Mouse (Mus musculus) adrenal gland, postnatal 4 days (tissue): ENCODE results near the gene Fam160a1. TPM values are rescaled to one million over a fixed set of nuclear protein-coding genes. Genes with fewer than 3 reads are reported as not detected.

ENCODE experiments used
- DNase-seq, 2 experiments: peaks; one replicate each; pipeline ENCODE4 v3.0.0; 2021 to 2022; ENCODE audit warnings: low spot score in 2 of 2, mixed read lengths in 2 of 2
- total RNA-seq, 2 experiments: library from RNA; stranded (reverse); gene quantifications; 2 replicates each; pipeline ENCODE4 v1.2.3; 2021

Gene Fam160a1
- total RNA-seq, 2 experiments from 2014 or later, result 9.1 to 9.3 TPM

DNA sequence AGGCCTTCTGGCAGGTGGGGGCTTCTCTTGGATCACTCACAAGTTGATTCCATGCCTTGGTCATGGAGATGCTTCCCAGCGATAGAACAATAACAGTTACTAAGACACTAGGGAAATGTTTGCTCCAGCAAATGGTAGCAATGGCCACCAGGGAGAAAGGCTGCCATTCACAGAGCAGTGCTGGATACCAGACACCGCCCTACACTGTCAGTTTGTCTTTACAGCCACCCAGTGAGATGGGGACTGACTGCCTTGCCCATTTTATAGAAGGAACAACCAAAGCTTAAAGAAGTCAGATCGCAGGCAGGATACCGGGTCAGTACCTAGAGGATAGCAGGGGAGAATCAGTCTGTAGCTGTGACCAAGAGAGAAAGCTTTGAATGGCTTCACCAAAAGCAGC is 59.7 kb downstream of the Fam160a1 start:
- no peak for DNase-seq

DNA sequence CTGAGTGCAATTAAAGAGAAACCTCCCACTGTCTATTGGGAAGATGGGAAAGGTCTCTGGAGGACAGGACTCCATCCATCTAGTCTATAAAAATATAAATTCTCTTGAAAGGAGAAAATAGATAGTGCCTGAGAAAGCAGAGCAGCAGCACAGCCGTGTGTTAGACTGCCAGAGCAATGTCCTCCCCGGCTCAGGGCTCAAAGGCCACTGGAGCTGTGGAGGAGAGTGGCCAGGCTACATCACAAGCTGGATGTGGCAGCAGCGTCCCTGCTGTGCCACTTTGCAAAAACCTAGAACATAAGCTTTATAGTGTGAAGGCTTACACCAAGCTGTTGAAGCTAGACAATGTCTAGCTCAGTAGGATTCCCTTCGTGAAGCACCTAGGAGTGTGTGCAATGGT is 67.7 kb downstream of the Fam160a1 start:
- DNase-seq, result no peak

- DNase-seq, result no peak
Observed at GRCm38 (mm10) chr3:85748863-85749262, 68.2 kb downstream of the Fam160a1 start.

DNA sequence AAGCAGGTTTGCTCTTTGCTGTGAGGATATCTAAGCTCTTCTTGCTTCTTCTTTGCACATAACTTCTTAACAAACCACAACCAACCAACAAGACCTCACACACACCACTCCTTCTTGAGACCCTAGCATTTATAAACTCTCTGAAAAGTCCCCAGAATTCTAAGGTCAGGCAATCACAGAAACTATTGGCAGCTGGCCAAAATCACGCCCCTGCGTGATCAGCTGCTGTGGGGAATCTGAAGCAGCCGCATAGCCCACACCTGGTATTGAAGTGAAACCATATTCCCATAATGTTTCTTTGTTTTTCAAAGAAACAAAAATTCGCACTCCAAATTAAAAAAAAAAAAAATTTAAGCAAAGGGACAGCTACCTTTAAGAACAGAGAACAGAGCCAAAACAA is 71.0 kb downstream of the Fam160a1 start:
- DNase-seq, result no peak

DNA sequence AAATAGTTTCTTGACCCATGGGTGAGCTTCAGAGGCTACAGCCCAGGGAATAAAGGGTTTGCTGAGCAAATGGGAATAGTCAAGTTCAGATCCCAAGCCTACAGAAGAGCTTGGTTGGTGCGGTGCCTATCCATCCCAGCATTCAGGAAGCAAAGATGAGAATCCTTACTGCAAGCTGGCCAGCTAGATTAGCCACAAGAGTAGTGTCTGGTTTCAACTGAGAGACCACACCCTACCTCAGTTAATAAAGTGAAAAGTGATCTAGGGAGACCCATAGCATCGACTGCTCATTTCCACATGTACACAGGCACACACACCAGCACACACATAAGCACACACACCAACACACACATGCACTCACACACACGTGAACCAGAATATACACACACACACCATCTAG is 75.3 kb downstream of the Fam160a1 start:
- DNase-seq, result no peak

- DNase-seq, result no peak
Observed at GRCm38 (mm10) chr3:85738591-85738990, 78.5 kb downstream of the Fam160a1 start.

GRCm38 (mm10) chr3:85733939-85734729 is 83.0 kb downstream of the Fam160a1 start:
- no peak for DNase-seq

- no peak for DNase-seq
Observed at GRCm38 (mm10) chr3:85727171-85727570, 89.9 kb downstream of the Fam160a1 start.

DNA sequence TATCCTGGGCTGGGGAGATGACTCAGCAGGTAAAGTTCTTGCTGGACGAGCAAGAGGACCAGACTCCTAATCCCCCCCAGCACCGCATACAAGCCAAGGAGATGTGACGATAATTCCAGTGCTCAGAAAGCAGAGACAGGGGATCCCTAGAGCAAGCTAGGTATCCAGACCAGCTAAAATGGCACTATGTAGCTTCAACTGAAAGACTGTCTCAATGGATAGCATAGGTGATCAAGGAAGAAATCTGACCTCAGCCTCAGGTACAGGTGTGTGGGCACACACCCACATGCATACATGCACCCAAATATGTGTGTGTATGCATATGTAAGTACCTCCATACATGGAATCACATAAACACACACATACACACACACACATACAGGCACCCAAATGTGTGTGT is 91.1 kb downstream of the Fam160a1 start:
- no peak for DNase-seq

- no peak for DNase-seq
Observed at GRCm38 (mm10) chr3:85725110-85725509, 92.0 kb downstream of the Fam160a1 start.

DNA sequence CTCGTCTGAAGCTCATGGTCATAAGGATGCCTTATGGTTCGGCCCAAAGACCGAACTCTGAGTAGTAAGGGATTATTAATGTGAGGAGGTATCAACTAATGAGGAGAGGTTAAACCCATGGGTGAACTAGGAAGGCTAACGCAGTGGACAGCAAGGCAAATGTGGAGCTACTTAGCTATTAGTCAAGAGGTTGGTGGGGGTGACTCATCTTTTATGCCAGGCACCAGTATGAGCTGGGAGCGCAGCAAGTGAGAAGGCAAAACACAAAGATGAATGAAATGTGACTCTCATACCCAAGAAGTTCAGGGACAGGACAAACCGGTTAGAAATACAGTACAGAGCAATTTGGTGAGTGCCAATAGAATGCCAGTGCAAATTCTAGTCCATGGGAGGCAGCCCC is 94.5 kb downstream of the Fam160a1 start:
- no peak for DNase-seq

- DNase-seq, result no peak
Observed at GRCm38 (mm10) chr3:85715764-85716297, 101.3 kb downstream of the Fam160a1 start.

DNA sequence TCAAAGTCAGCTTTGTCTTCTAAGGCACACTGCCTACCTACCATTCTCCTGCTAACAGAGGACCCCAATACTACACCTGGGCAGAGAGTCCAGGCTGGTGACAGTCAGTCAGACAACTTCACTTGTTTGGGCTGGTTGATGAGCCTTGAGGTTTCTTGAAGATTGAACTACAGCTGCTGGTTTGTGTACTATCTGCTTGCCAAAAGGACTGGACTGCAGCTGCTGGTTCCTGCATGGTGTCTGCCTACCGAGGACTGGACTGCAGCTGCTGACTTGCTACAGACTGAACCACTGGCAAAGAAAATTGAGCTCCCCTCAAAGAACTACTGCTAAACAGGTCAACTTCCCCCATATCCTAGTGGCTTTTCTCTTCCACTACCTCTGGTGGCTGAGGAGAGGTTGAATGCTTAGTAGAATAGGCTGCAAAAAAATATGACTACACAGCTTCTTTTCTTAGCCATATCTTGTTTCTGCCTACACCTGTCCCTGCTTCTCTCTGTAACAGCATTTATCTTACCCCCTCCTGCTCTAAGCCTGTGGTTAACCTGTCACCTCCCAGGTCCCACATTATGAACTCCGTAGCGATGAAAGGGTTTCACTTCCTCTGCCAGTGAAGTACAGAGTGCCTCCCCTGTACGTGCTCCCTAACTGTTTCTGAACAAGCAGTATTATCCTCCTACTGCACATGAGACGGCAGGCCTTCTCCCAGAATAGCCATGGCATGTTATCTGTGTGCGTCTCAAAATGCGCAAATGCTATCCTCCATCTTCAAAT is 103.0 kb downstream of the Fam160a1 start:
- no peak for DNase-seq

DNA sequence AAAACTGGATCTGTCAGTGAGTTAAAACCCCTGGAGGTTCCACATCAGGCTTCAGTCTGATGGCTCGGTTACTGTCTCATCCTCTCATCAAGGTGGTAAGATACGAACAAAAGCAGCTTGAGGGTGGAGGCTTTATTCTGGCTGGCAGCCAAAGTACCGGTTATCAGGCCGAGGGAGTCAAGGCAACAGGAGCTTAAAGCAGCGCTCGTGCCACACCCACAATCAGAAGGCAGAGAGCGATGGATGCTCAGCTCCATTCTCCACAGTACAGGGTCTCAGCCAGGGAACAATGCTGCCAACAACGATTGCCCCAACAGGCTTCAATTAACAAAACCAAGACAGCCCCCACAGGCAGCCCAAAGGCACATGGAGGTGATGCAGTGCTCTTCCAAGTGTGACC is 106.4 kb downstream of the Fam160a1 start:
- no peak for DNase-seq

DNA sequence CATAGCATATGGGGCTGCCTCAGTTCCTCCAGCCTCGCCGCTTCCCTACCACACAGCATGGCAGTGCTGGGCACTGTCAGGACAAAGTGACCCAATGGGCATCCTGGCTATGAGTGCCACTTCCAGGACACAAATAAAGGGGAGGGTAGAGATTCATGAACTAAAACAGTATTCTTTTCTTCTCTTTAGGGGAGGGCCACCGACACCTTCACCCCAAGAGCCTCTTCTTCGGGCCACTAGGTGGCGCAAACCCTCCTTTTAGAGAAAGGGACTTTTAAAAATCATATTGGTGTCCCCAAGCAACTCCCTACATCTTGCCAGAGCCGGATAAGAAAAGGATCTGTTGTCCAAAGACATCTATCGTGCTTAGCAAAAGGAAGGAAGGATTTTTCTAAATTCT is 109.7 kb downstream of the Fam160a1 start:
- no peak for DNase-seq

DNA sequence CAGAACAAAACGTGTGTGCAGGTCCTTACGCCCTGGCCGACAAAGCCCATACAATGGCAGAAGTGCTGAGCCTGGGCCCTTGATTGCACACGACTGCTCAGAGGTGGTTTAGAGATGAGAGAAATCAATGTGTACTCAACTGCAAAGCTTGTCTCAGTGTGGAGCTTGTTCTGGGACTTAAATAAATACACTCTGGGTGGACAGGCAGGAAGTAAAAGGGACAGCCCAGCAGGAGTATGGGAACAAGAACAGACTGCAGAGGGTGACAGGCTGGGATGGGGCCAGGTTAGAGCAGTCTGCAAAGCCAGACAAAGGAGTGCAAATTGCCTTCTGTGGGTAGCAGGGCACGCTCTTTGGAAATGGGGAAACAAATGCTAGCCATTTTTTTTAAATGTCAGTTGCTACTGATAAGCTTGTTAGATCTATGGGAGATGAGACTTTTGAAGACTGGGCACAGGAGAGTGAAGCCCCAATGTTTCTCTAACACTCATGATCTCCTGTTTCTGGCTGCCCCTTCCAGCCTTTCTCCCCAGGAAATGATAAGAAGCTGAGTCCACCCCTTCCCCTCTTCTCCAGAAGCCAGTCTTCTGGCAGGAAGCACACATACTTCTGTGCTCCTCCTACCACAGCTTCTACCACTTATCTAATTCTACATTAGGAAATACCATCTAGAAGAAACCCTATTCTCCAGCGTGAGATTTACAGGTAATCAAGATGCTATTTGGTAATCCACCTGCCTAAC is 113.8 kb downstream of the Fam160a1 start:
- no peak for DNase-seq

- no peak for DNase-seq
Observed at GRCm38 (mm10) chr3:85698496-85698895, 118.6 kb downstream of the Fam160a1 start.

DNA sequence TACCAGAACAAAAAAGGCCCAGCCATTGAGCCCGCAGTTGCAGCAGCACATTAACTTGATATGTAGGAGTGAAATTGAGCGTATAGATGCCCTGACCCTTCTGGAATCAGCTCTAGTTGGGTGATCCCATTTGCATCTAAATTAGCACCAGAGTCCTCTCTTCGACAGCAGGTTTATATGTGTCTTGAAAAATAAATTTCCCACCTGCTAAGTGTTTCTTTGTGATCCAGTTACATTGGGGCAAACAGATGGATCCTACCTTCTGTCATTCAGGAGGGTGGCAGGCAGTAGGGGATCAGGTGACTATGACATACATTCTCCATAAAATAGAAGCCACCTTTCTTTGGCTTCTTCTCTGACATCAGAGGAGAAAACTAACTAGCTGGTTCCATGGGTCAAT is 122.0 kb downstream of the Fam160a1 start:
- DNase-seq, result no peak

GRCm38 (mm10) chr3:85693013-85693412 is 124.1 kb downstream of the Fam160a1 start:
- DNase-seq, result no peak

- DNase-seq, result no peak
Observed at GRCm38 (mm10) chr3:85691134-85691533, 126.0 kb downstream of the Fam160a1 start.

DNA sequence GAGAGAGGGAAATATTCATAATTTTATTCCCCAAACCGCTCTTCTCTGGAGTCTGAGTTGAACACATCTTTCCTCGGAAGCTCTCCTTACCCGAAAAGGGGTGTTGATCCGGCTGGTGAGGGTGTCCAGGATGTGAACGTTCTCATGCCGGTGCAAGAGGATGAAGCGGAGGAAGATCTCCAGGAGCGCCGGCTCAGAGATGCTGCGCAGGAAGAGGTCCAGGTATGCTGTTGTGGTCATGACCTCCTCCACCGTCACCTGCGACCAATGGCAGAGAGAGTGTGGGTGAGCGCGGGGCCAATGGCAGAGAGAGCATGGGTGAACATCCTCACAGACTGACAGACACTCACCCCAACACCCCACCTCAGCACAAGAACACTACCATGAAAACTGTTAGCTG is 128.8 kb downstream of the Fam160a1 start:
- no peak for DNase-seq

- DNase-seq, result no peak
Observed at GRCm38 (mm10) chr3:85685271-85685670, 131.8 kb downstream of the Fam160a1 start.
